Mouse (Mus musculus): Measurements from ENCODE around the gene Acot6.

GRCm38 (mm10) chr12:84063833-84064232 is 36.6 kb upstream of the Acot6 start:
- TF ChIP-seq POLR2A (IDR thresholded peaks at IDR 0.05; ENCODE audit: insufficient read depth, low read length) = no peak
- TF ChIP-seq CTCF (IDR thresholded peaks at IDR 0.05; ENCODE audit: low read depth, low read length) = no peak

All from ES-Bruce4 (cell line).